ENCODE assay signal across 8 mouse cellular contexts in the genomic region with DNA sequence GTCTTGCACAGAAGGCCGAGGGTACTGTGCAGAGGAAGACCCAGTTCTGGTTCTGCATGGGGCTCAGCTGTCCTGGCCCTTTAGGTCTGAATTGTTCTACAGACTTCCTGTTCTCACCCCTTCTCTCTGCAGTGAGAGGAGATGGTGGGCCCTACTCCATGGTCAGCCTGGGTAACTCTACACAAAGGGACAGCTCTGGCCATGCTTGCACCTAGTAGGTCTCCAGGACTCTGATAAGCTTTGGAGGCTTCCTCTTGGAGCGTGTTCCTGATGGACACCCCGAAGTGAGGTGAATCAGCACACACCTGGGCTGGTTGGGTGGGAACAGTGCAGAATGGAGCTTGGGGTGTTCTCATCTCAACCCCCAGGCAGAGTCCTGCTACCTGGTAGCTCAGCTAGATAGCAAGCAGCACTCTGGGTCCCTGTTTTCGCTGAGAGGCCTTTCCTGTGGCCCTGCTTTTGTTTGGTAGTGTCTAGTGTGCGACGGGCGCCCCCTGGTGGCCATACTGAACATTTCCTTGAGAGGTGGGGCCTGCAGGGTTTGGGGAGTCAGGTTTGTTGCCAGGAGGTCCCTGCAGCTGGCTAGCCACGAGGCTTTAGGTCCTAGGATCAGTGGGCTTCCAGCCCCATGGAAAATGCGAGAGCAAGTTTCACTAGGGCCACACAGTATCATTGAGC. TPM values are rescaled to one million over a fixed set of nuclear protein-coding genes. Genes with fewer than 3 reads are reported as not detected.
DNase-seq lines count a peak whose midpoint lies in the region; ATAC-seq and TF ChIP-seq lines count a peak whose summit lies in the region.

No protein-coding gene starts in this region.

- no peak overlapping the region for H3K9ac ChIP-seq in forebrain, embryonic 16.5 days (replicated peaks; ENCODE audit: low read depth, low read length)
- no peak overlapping the region for H3K9ac ChIP-seq in lung, embryonic 14.5 days

- no peaks in the 10 kb centered on the region for H3K4me1 ChIP-seq in G1E (ENCODE audit: insufficient read depth, low read depth, low read length)
- H3K4me1 ChIP-seq in forebrain, embryonic 16.5 days (replicated peaks; ENCODE audit: control insufficient read depth, insufficient read depth, low read length), result 0 out of 2 replicates have a peak, but pooled peaks cover 3% of the 10 kb centered on the region
- H3K4me1 ChIP-seq in lung, embryonic 14.5 days (ENCODE audit: insufficient read depth), result peaks cover 7% of the 10 kb centered on the region; the same call in 1 of the 2 replicates
- H3K4me1 ChIP-seq in olfactory bulb, adult 2 months (ENCODE audit: control insufficient read depth, insufficient read depth, low read length), result 0 out of 2 replicates have a peak, but pooled peaks cover 2% of the 10 kb centered on the region

- no peaks in the 10 kb centered on the region for H3K9me3 ChIP-seq in G1E (replicated peaks)
- no peaks in the 10 kb centered on the region for H3K9me3 ChIP-seq in forebrain, embryonic 16.5 days (ENCODE audit: control insufficient read depth, low read length)
- no peaks in the 10 kb centered on the region for H3K9me3 ChIP-seq in lung, embryonic 14.5 days (ENCODE audit: low read depth, low read length)

- 29% methylated on average over 9 of the region's 9 CpGs for WGBS in forebrain, embryonic 16.5 days
- WGBS in lung, embryonic 14.5 days, result 23% methylated on average over 9 of the region's 9 CpGs
- 32% methylated on average over 9 of the region's 9 CpGs for WGBS in olfactory bulb, adult 2 months

- ATAC-seq in G1E (ENCODE audit: extremely low read depth, insufficient number of reproducible peaks, low FRiP score, poor library complexity, severe bottlenecking), result peak; percentile 58
- ATAC-seq in forebrain, embryonic 16.5 days, result peak; percentile 72
- peak; percentile 72 for ATAC-seq in lung, embryonic 14.5 days (ENCODE audit: insufficient read depth)

- DNase-seq in G1E (ENCODE audit: low spot score), result peak; percentile 71
- DNase-seq in cerebellum, adult 11-12 months, result peak; percentile 51
- peak; percentile 83 for DNase-seq in heart, postnatal 4 days
- DNase-seq in layer of hippocampus, adult 18-20 months (ENCODE audit: low spot score in 2 of 2), result peak; percentile 69 to 82
- DNase-seq in lung, embryonic 14.5 days, result peak; percentile 92
- peak; percentile 24 to 34 for DNase-seq in thymus, adult 18-20 months

- H3K4me3 ChIP-seq in G1E (ENCODE audit: low read depth, low read length), result no peak overlapping the region
- H3K4me3 ChIP-seq in forebrain, embryonic 16.5 days (replicated peaks; ENCODE audit: low read length), result no peak overlapping the region
- no peak overlapping the region for H3K4me3 ChIP-seq in lung, embryonic 14.5 days (ENCODE audit: low read depth, low read length)
- H3K4me3 ChIP-seq in olfactory bulb, adult 2 months (ENCODE audit: insufficient read depth, low read depth, low read length), result no peak overlapping the region

- TF ChIP-seq POLR2A in olfactory bulb, adult 2 months (IDR thresholded peaks at IDR 0.05; ENCODE audit: insufficient read depth, low read depth, low read length), result no peak

- H3K27ac ChIP-seq in forebrain, embryonic 16.5 days (ENCODE audit: low read length), result no peak overlapping the region
- H3K27ac ChIP-seq in lung, embryonic 14.5 days (ENCODE audit: low read depth), result 0 out of 2 replicates have a peak overlapping the region, but pooled peaks have one; percentile 19
- no peak overlapping the region for H3K27ac ChIP-seq in olfactory bulb, adult 2 months (ENCODE audit: insufficient read depth, low read depth, low read length)

- peaks cover 4% of the 10 kb centered on the region for H3K27me3 ChIP-seq in G1E (ENCODE audit: insufficient read depth, low read length)
- no peaks in the 10 kb centered on the region for H3K27me3 ChIP-seq in forebrain, embryonic 16.5 days (replicated peaks; ENCODE audit: control insufficient read depth, insufficient read depth, low read length)
- H3K27me3 ChIP-seq in lung, embryonic 14.5 days (ENCODE audit: insufficient read depth, low read length), result no peaks in the 10 kb centered on the region

- no peak overlapping the region for H3K4me2 ChIP-seq in forebrain, embryonic 16.5 days (ENCODE audit: low read length)
- no peak overlapping the region for H3K4me2 ChIP-seq in lung, embryonic 14.5 days

- no peaks in the 10 kb centered on the region for H3K36me3 ChIP-seq in G1E (replicated peaks)
- H3K36me3 ChIP-seq in forebrain, embryonic 16.5 days (ENCODE audit: control insufficient read depth, insufficient read depth), result no peaks in the 10 kb centered on the region
- H3K36me3 ChIP-seq in lung, embryonic 14.5 days (ENCODE audit: insufficient read depth), result no peaks in the 10 kb centered on the region

- peak; percentile 57; the same call in 1 of the 2 replicates for TF ChIP-seq CTCF in G1E (IDR thresholded peaks at IDR 0.05; ENCODE audit: low read depth, low read length)
- peak; percentile 98 for TF ChIP-seq CTCF in lung, embryonic 14.5 days (IDR thresholded peaks at IDR 0.05; ENCODE audit: low read depth)
- peak; percentile 91 for TF ChIP-seq CTCF in olfactory bulb, adult 2 months (IDR thresholded peaks at IDR 0.05; ENCODE audit: insufficient read depth, low read depth, low read length)

RNA-seq across cellular contexts. Expression of a gene that starts 12.5 kb away (rescaled TPM):
- not detected in 2 replicates for total RNA-seq in G1E (2014; fragmentation: Nextera tagmentation)
- total RNA-seq in G1E (2017), result 0.11 TPM in 1 of 2 replicates, not detected in the other
- not detected in 2 replicates for polyA plus RNA-seq in G1E (2012)
- polyA plus RNA-seq in forebrain, embryonic 16.5 days (2015; fragmentation: Nextera tagmentation; extraction: Ambion mirVana), result not detected in 2 replicates
- 1 to 10 TPM; 1.6 to 2.5 TPM for total RNA-seq in heart, postnatal 4 days (2021)
- total RNA-seq in layer of hippocampus, adult 18-20 months (2021), result not detected
- 37.4 and 42.7 TPM in 2 replicates for polyA plus RNA-seq in lung, embryonic 14.5 days (2014; fragmentation: Nextera tagmentation; extraction: Ambion mirVana)
- polyA plus RNA-seq in olfactory bulb, adult 2 months (2012; ENCODE audit: insufficient read depth, insufficient read length, low replicate concordance, missing spikeins), result not detected in 2 replicates

RNA-seq across cellular contexts. Expression of a gene that starts 57.3 kb away (rescaled TPM):
- not detected in 2 replicates for total RNA-seq in G1E (2014; fragmentation: Nextera tagmentation)
- 0.11 TPM in 1 of 2 replicates, not detected in the other for total RNA-seq in G1E (2017)
- polyA plus RNA-seq in G1E (2012), result not detected in 2 replicates
- polyA plus RNA-seq in forebrain, embryonic 16.5 days (2015; fragmentation: Nextera tagmentation; extraction: Ambion mirVana), result not detected in 2 replicates
- not detected for total RNA-seq in heart, postnatal 4 days (2021)
- not detected for total RNA-seq in layer of hippocampus, adult 18-20 months (2021)
- 1.9 and 2.3 TPM in 2 replicates for polyA plus RNA-seq in lung, embryonic 14.5 days (2014; fragmentation: Nextera tagmentation; extraction: Ambion mirVana)
- polyA plus RNA-seq in olfactory bulb, adult 2 months (2012; ENCODE audit: insufficient read depth, insufficient read length, low replicate concordance, missing spikeins), result not detected in 2 replicates

Comparison
In these comparisons a context has a peak if more than half of its experiments do, and no peak if none do; other contexts are left out.
1. DNase-seq: peak in every context shown above with its lines; median percentile 92 in lung, embryonic 14.5 days; 83 in heart, postnatal 4 days; 76 in layer of hippocampus, adult 18-20 months; 71 in G1E; 51 in cerebellum, adult 11-12 months; 29 in thymus, adult 18-20 months.
2. RNA of a gene that starts 12.5 kb away (polyA plus RNA-seq): 37.4 to 42.7 TPM in lung, embryonic 14.5 days; not detected in G1E, not detected in forebrain, embryonic 16.5 days and not detected in olfactory bulb, adult 2 months; every median in the first group is over 10 times any median in the second.
3. Peak in every context shown above with its lines, with median percentiles within 50 percentile points of each other: ATAC-seq and CTCF ChIP-seq.